Mouse (Mus musculus) liver, embryonic 16.5 days (tissue): ENCODE results near the gene Strn4. TPM values are rescaled to one million over a fixed set of nuclear protein-coding genes. Genes with fewer than 3 reads are reported as not detected.

ENCODE experiments used
- ATAC-seq: fragments of 200-750 bp; cut with Nextera tagmentation; 2 replicates; pipeline ENCODE4 v1.8.0; 2017; ENCODE audit warnings: low read depth, mild to moderate bottlenecking, moderate number of reproducible peaks, moderate library complexity
- H3K27ac ChIP-seq: fragments of 300-500 bp; sonication (generic); 2 replicates; pipeline ENCODE4 v1.5.1; 2014; ENCODE audit warnings: mild to moderate bottlenecking, low read length
- H3K27me3 ChIP-seq: fragments of 300-500 bp; sonication (generic); 2 replicates; pipeline ENCODE4 v1.6.1; 2014; ENCODE audit warnings: low read depth, low read length, mixed read lengths; ENCODE audit not compliant: control insufficient read depth, insufficient read depth
- H3K36me3 ChIP-seq: fragments of 300-500 bp; sonication (generic); 2 replicates; pipeline ENCODE4 v1.6.1; 2014; ENCODE audit warnings: mild to moderate bottlenecking; ENCODE audit not compliant: control insufficient read depth, insufficient read depth
- H3K4me1 ChIP-seq: fragments of 300-500 bp; sonication (generic); 2 replicates; pipeline ENCODE4 v1.6.1; 2014; ENCODE audit warnings: low read depth, low read length, mixed read lengths; ENCODE audit not compliant: control insufficient read depth
- H3K4me2 ChIP-seq: fragments of 300-500 bp; sonication (generic); 2 replicates; pipeline ENCODE4 v1.6.1; 2014; ENCODE audit warnings: low read depth, low read length, mixed read lengths
- H3K4me3 ChIP-seq: fragments of 300-500 bp; sonication (generic); 2 replicates; pipeline ENCODE4 v1.5.1; 2014; ENCODE audit warnings: low read depth, mild to moderate bottlenecking, low read length
- H3K9ac ChIP-seq: fragments of 300-500 bp; sonication (generic); 2 replicates; pipeline ENCODE4 v1.6.1; 2014; ENCODE audit warnings: low read depth, low read length
- H3K9me3 ChIP-seq: fragments of 300-500 bp; sonication (generic); replicated peaks from 2 replicates; pipeline ENCODE4 v1.6.1; 2016; ENCODE audit warnings: low read length; ENCODE audit not compliant: control insufficient read depth
- WGBS: fragments of 180-500 bp; shearing (Covaris S2); extraction: QIAGEN DNeasy Blood & Tissue Kit; methylation state at CpG from one replicate; pipeline ENCODE4 v1.1.7; 2014; ENCODE audit not compliant: insufficient replicate concordance; 5-methylcytosine and 5-hydroxymethylcytosine counted together
- polyA plus RNA-seq: library from polyadenylated mRNA; unstranded; fragments of >200 nt; fragmentation: Nextera tagmentation; extraction: Ambion mirVana; gene quantifications from 2 replicates; pipeline ENCODE4 v1.2.1, GENCODE M21; 2015

Gene Strn4
- polyA plus RNA-seq, 1 experiment from 2014 or later: 29.8 TPM

- WGBS: 73% methylated on average over 14 of the region's 14 CpGs
- H3K9ac ChIP-seq: no peak overlapping the region
- H3K9me3 ChIP-seq: no peaks in the 10 kb centered on the region
- H3K4me1 ChIP-seq: peaks cover 3% of the 10 kb centered on the region; the same call in 1 of the 2 replicates
- H3K27ac ChIP-seq: no peak overlapping the region
- no peak for ATAC-seq
- no peak overlapping the region for H3K4me2 ChIP-seq
- no peaks in the 10 kb centered on the region for H3K27me3 ChIP-seq
- H3K4me3 ChIP-seq: no peak overlapping the region
- H3K36me3 ChIP-seq: peaks cover 4% of the 10 kb centered on the region
Observed at GRCm38 (mm10) chr7:16853302-16853831, 37.7 kb downstream of the Strn4 start.

GRCm38 (mm10) chr7:16858336-16858735, 42.6 kb downstream of the Strn4 start:
- no peak for ATAC-seq
- Histone ChIP-seq H3K27ac (no peak overlapping the region), H3K27me3 (no peaks in the 10 kb centered on the region), H3K4me3 (no peak overlapping the region), H3K9ac (no peak overlapping the region), H3K4me2 (no peak overlapping the region), H3K9me3 (no peaks in the 10 kb centered on the region), H3K4me1 (no peaks in the 10 kb centered on the region), H3K36me3 (peaks cover 4% of the 10 kb centered on the region)
- 37% methylated on average over 17 of the region's 17 CpGs for WGBS

- no peaks in the 10 kb centered on the region for H3K9me3 ChIP-seq
- H3K9ac ChIP-seq: no peak overlapping the region
- H3K4me2 ChIP-seq: no peak overlapping the region
- H3K4me1 ChIP-seq: no peaks in the 10 kb centered on the region
- no peak for ATAC-seq
- peaks cover 4% of the 10 kb centered on the region for H3K36me3 ChIP-seq
- no peaks in the 10 kb centered on the region for H3K27me3 ChIP-seq
- WGBS: 22% methylated on average over 5 of the region's 5 CpGs
- no peak overlapping the region for H3K27ac ChIP-seq
- no peak overlapping the region for H3K4me3 ChIP-seq
Observed at GRCm38 (mm10) chr7:16859902-16860651, 44.4 kb downstream of the Strn4 start.

GRCm38 (mm10) chr7:16867488-16867887, 51.8 kb downstream of the Strn4 start:
- peak; percentile 71; the same call in 1 of the 2 replicates for ATAC-seq
- no peaks in the 10 kb centered on the region for H3K9me3 ChIP-seq
- H3K36me3 ChIP-seq: no peaks in the 10 kb centered on the region
- no peaks in the 10 kb centered on the region for H3K27me3 ChIP-seq
- 45% methylated on average over 3 of the region's 3 CpGs for WGBS
- H3K4me1 ChIP-seq: no peaks in the 10 kb centered on the region
- H3K9ac ChIP-seq: no peak overlapping the region
- no peak overlapping the region for H3K4me3 ChIP-seq
- no peak overlapping the region for H3K4me2 ChIP-seq
- no peak overlapping the region for H3K27ac ChIP-seq

GRCm38 (mm10) chr7:16869497-16869896, 53.8 kb downstream of the Strn4 start:
- no peak overlapping the region for H3K4me2 ChIP-seq

GRCm38 (mm10) chr7:16871600-16871999, 55.9 kb downstream of the Strn4 start:
- H3K9me3 ChIP-seq: no peaks in the 10 kb centered on the region
- ATAC-seq: no peak
- H3K4me2 ChIP-seq: no peak overlapping the region
- H3K4me3 ChIP-seq: no peak overlapping the region
- peaks cover 15% of the 10 kb centered on the region for H3K4me1 ChIP-seq
- no peak overlapping the region for H3K27ac ChIP-seq
- no peak overlapping the region for H3K9ac ChIP-seq
- H3K27me3 ChIP-seq: peaks cover 13% of the 10 kb centered on the region
- no peaks in the 10 kb centered on the region for H3K36me3 ChIP-seq
- 66% methylated on average over 10 of the region's 10 CpGs for WGBS

More at GRCm38 (mm10) chr7:16869497-16869896, 53.8 kb downstream of the Strn4 start:
- ATAC-seq: peak; percentile 56
- H3K36me3 ChIP-seq: no peaks in the 10 kb centered on the region
- WGBS: 66% methylated on average over 16 of the region's 16 CpGs
- no peak overlapping the region for H3K27ac ChIP-seq
- H3K9ac ChIP-seq: no peak overlapping the region
- H3K9me3 ChIP-seq: no peaks in the 10 kb centered on the region
- H3K4me3 ChIP-seq: no peak overlapping the region
- no peaks in the 10 kb centered on the region for H3K27me3 ChIP-seq
- peaks cover 6% of the 10 kb centered on the region for H3K4me1 ChIP-seq

GRCm38 (mm10) chr7:16872478-16872877, 56.8 kb downstream of the Strn4 start:
- WGBS: 72% methylated on average over 9 of the region's 9 CpGs
- Histone ChIP-seq H3K27me3 (peaks cover 17% of the 10 kb centered on the region), H3K4me2 (no peak overlapping the region), H3K27ac (no peak overlapping the region), H3K4me1 (peaks cover 15% of the 10 kb centered on the region), H3K9ac (no peak overlapping the region), H3K9me3 (no peaks in the 10 kb centered on the region), H3K36me3 (no peaks in the 10 kb centered on the region), H3K4me3 (no peak overlapping the region)
- no peak for ATAC-seq

GRCm38 (mm10) chr7:16873392-16873791, 57.7 kb downstream of the Strn4 start:
- 78% methylated on average over 4 of the region's 4 CpGs for WGBS

GRCm38 (mm10) chr7:16874190-16874589, 58.5 kb downstream of the Strn4 start:
- WGBS: 2% methylated on average over 17 of the region's 17 CpGs
- Histone ChIP-seq H3K4me1 (peaks cover 15% of the 10 kb centered on the region), H3K36me3 (no peaks in the 10 kb centered on the region), H3K27me3 (peaks cover 17% of the 10 kb centered on the region), H3K9me3 (no peaks in the 10 kb centered on the region), H3K27ac (peak overlapping the region; percentile 58), H3K4me2 (peak overlapping the region; percentile 95), H3K9ac (no peak overlapping the region), H3K4me3 (peak overlapping the region; percentile 68)
- no peak for ATAC-seq

More at GRCm38 (mm10) chr7:16873392-16873791, 57.7 kb downstream of the Strn4 start:
- Histone ChIP-seq H3K4me2 (no peak overlapping the region), H3K9me3 (no peaks in the 10 kb centered on the region), H3K27ac (no peak overlapping the region), H3K36me3 (no peaks in the 10 kb centered on the region), H3K9ac (no peak overlapping the region), H3K4me1 (peaks cover 15% of the 10 kb centered on the region), H3K4me3 (no peak overlapping the region), H3K27me3 (peaks cover 17% of the 10 kb centered on the region)
- ATAC-seq: no peak
